Mouse (Mus musculus): ENCODE measurements around the gene Twf2.

DNA sequence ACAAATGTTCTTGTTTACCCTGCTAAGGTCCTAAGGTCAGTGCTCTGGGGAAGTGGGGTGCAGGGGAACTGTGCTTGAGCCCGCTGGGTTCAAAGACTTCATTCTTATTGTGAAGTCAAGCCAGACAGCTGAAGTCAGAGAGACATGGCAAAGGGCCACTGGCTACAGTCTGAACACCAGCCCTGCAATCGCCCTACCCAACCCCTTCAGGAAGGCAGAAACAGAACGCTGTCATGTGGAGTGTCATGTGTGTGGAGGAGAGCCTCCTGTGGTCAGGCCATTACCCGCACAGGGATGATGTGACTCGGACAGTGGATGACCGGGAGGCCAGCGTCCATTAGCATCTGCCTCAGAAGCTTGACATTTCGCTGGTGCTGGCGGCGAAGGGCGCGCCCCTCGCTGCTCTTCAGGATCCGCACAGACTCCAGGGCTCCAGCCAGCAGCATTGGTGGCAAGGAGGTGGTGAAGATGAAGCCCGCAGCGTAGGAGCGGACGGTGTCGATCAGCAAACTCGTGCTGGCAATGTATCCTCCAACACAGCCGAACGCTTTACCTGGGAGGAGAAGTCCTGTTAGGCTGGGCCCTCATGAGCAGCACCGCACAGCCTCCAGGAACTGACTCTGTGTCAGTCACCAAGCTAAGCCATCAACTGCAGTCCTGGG lies 33.4 kb downstream of the Twf2 start:
- TF ChIP-seq POLR2A (IDR thresholded peaks at IDR 0.05; ENCODE audit: borderline replicate concordance, low read depth, low read length) (no peak), CTCF (IDR thresholded peaks at IDR 0.05; ENCODE audit: low read depth, low read length) (no peak)
